Mouse (Mus musculus) brain, embryonic 14.5 days (tissue): Measurements from ENCODE around the gene Synrg.

ENCODE experiments used
- CTCF ChIP-seq: fragments of 200-500 bp; IDR thresholded peaks from 2 replicates; pipeline ENCODE4 v1.5.1; 2012; ENCODE audit warnings: inconsistent platforms, mild to moderate bottlenecking, moderate library complexity, borderline replicate concordance; ENCODE audit not compliant: insufficient read depth, insufficient read length; ENCODE audit errors: extremely low read depth
- POLR2A ChIP-seq: fragments of 200-500 bp; IDR thresholded peaks from 2 replicates; pipeline ENCODE4 v1.6.1; 2012; ENCODE audit warnings: mild to moderate bottlenecking, inconsistent platforms, borderline replicate concordance; ENCODE audit not compliant: poor library complexity, insufficient read depth, insufficient read length, severe bottlenecking; ENCODE audit errors: extremely low read depth

GRCm38 (mm10) chr11:84063631-84064209 is 99.5 kb downstream of the Synrg start:
- TF ChIP-seq CTCF (no peak), POLR2A (no peak)
